Mouse (Mus musculus) lung, postnatal 36 days (tissue): Measurements from ENCODE around the gene Galnt10.

Source experiments
- DNase-seq: peaks from one replicate; pipeline ENCODE4 v3.0.0; 2022; ENCODE audit warnings: mixed read lengths

Gene Galnt10

GRCm38 (mm10) chr11:57645018-57645559, at the start of gene Galnt10:
Gene Galnt10 (plus strand): TSS chr11:57645442.
- peak; percentile 92 for DNase-seq

GRCm38 (mm10) chr11:57595899-57596298, 49.3 kb upstream of the Galnt10 start:
- DNase-seq, result no peak

DNA sequence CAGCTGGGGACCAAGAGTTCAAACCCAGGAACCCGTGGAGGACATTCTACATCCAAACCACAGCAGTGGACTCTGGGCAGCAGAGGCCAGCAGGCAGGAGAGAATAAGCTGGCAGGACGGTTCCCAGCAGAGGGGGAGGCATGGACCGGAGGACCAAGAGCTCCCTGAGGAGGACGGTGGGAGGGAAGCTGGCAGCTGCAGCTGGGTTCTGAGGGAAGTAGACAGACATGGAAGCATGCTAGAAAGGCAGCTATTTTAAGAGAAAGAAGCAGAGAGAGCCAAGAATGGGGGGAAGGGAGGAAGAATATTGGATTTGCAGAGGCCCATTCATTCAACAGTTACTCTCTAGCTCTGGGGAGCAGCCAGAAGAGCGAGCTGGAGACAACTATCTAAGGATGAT, 47.1 kb upstream of the Galnt10 start:
- DNase-seq, result no peak

DNA sequence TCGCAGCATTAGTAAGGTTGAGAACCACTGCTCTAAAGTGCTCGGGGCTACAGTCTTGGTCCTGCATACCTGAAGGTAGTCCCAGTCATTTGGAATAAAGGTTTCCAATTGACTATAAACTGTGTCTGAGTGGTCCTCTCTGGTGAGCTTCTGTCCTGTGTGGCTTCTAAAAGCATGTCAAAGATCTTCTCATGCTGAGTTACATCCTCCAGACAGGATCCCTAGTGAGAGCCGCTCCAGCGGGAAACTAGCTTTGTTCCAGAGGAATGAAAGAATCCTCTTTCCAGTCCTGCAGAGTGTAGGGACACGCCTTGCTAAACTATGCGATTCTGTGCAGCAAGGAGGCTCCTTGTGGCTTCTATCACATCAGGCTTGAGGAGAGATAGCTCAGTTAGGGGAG, 45.9 kb upstream of the Galnt10 start:
- DNase-seq, result no peak

DNA sequence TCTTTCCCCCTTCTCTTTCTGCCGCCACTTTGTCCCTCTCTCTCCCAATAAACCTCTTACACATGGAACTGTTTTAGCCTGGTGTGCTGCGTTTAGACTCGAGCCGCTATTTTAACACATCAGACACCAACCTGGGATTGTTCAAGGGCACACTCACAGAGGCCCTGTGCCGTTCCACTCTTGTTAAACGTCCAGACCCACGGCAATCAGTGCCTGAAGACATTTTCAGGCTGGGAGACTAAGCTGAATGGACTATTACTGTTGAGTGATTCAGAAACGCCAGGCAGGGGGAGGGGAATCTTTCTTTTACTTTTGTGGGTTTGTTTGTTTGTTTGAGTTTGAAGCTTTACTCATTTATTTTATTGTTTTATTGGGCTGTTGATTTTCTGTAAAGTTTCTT, 45.1 kb upstream of the Galnt10 start:
- no peak for DNase-seq

DNA sequence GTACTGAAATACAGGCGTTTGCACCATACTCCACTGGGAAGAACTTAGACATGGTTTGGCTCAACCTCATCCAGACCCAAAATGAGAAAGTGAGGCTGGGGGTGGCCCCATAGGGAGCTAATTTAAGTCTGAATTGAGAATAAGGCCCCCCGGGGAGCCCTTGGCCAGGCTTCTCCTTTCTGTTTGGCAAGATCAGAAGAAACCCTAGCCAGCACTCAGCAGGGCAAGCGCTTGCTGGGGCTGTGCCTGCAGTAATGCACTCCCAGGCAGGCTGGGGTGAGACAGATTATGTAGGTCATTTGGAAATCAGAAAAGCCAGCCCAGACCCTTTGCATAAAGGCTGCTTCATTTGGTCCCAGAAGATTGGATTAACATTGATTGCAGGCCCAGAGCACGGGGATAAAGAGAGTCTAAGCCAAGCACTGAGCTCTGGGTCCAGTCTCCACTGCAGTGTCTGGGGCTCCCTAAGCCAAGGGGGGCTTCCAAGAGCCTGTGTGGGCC, 44.6 kb upstream of the Galnt10 start:
- DNase-seq, result no peak

DNA sequence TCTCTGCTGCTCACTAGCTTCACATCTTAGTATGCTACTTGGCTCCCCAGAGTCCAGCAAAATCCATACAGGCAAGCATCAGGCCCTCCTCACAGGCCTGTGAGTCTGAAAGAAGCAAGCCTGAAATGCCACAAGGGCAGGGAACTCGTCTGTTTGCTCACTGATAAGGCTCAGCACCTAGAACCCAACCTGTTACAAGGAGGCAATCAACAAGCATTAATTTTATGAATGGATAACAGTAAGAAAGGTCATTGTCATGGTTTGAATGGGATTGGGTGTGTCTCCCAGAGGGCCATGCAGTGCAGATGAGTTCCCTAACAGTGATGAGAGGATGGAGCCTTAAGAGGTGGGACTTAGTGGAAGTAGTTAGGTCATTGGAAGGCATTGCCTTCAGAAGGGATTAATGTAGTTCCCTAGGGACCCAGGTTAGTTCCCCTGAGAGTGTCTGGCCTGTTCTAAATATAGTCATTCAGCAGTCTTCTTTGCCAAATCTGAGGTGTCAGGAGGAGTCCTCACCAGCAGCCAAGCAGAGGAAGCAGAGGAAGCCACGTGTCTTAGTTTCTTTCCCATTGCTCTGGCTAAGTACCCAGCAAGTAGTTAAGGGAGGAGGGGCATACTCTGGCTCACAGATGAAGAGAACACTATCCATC, 43.3 kb upstream of the Galnt10 start:
- no peak for DNase-seq

- no peak for DNase-seq
Observed at GRCm38 (mm10) chr11:57605086-57605485, 40.2 kb upstream of the Galnt10 start.

GRCm38 (mm10) chr11:57605660-57606059, 39.6 kb upstream of the Galnt10 start:
- DNase-seq, result no peak

GRCm38 (mm10) chr11:57614502-57614901, 30.7 kb upstream of the Galnt10 start:
- DNase-seq, result peak; percentile 25

GRCm38 (mm10) chr11:57615286-57615685, 30.0 kb upstream of the Galnt10 start:
- peak; percentile 44 for DNase-seq

GRCm38 (mm10) chr11:57615871-57616270, 29.4 kb upstream of the Galnt10 start:
- DNase-seq, result no peak

DNA sequence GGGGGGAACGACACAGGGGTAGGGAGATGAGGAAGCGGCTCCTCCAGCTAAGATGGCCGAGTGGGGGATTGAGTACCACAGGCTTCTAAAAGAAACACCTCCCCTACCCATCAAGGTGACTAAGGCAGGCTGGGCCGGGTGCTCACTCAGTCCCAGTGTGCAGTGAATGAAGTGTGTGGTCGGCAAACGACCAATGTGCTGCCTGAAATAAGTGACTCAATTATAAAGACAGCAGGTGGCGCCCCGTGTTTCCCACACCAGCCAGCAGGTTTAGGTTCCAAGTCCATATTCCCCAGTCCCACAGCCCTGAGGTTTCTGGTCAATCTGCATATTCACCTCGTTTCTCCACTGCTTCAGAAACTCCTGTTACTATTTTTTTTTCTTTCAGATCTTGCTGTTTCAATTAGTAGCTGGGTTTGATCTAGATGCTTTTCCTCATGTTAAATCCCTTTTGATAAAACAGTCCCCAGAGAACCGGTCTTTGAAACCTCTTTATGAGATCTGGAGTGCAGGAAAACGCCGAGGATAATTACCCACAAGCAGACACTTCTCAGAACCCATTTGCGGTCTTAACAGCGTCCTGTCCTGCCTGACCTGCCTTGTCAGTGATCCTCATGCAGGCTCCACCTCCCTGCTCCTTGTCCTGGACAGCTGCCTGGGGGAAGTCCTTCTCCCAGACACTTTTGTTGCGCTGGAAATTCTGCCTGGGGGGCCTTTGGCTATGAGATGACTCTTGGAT, 27.5 kb upstream of the Galnt10 start:
- peak; percentile 82 for DNase-seq

DNA sequence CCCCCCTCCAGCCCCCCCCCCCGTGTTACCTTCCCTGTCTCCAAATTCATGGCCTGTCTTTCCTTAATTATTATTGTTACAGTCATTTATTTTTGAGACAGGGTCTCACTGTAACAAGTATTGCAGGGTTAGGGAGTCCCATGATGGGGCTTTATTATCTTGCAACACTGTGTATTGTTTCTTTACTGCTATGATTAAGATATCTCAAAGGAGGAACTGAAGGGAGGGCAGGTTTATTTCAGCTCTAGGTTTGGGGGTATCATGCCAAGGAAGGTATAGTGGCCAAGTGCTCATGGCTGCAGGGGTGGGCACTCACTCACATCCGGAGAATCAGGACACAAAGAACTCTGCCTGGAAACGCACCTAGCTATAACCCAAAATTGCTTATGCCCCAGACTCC, 23.8 kb upstream of the Galnt10 start:
- DNase-seq, result no peak

DNA sequence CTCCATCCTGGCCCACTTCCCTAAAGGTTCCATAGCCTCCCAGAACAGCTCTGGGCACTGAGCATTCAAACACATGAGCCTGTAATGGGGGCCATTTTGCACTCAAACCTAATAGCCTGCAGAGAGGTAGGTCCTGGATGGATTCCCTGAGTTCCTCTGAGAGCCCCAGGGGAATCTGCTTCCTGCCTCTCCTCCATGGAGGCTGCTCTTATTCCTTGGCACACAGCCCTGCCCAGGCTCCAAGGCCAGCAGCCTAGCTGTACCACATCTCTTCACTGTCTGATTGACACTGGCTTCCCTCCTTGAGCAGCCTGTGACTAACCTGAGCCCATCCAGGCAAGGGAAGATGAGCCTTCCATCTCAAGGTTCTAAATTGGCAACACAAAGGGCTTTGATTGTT, 23.4 kb upstream of the Galnt10 start:
- no peak for DNase-seq

- no peak for DNase-seq
Observed at GRCm38 (mm10) chr11:57624490-57624893, 20.8 kb upstream of the Galnt10 start.

DNA sequence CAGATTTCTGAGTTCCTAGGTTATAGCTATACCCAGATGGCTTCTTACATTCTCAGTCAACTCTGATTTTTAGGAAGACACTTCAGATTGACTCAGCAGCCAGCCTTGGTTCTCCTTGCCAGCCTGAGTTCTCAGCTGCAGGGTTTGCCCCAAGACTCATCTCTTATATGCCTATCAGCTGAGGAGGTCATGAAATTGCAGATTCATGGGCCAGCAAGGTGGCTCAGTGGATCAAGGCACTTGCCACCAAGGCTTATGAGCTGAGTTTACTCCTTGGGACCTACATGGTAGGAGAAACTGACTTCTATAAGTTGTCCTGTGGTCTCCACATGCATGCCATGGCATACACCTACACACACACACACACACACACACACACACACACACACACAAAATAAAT, 19.8 kb upstream of the Galnt10 start:
- DNase-seq, result no peak

DNA sequence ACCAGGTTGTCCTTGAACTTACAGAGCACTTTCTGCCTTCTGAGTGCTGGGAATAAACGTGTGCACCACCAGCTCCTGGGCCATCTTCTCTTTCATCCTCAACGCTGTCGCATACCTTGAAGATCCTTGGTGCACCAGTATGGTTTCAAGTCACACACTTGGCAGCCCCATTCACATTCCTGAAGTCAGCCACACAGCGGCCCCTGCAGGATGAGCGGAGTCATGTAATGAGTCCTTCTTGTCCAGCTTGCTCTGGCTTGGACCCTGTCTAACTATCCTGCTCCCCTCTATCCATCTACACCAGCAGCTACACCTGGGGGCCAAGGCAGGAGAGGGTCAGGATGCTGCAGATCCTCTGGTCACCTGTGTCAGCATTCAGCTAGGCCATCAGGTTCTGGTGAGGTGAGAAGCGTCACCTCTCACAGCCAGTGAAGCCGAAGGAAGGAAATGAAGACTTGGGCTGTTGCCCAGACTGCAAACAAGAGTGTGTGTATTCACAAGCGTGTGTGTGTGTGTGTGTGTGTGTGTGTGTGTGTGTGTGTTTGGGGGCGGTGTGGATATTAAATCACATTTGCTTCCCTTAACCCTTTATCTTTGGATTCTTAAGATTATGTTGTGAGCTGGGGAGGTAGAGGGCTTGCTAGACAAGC, 18.0 kb upstream of the Galnt10 start:
- peak; percentile 74 for DNase-seq

DNA sequence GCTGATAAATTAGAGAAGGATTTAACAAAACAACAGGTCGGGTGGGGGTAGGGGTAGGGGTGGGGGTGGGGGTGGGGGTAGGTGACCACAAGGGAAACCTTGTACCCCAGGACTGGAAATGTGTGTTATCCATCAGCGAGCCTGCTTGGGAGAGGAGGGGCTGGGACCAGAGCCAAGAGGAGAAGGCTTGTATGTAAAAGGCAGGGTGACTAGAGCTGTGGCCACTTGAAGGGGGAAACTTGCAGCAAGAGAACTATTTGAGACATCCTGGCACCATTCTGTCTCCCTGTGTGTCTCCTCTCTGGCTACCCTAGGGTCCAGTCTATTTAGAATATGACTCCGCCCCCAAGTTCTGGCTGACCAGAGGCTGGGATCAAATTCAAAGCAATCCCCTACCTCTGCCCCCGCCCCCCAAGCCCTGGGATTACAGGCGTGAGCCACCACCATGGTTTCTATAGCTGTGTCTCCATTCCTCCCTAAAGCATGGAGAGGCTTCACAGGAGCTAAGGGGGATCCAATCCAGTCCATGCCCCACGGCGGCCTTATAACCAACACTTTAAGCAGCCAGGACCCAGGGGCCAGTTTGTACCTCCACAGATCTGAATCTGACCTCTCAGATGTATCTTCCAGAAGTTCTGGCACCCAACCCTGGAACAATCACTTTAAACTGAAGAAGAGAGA, 13.3 kb upstream of the Galnt10 start:
- DNase-seq, result no peak

DNA sequence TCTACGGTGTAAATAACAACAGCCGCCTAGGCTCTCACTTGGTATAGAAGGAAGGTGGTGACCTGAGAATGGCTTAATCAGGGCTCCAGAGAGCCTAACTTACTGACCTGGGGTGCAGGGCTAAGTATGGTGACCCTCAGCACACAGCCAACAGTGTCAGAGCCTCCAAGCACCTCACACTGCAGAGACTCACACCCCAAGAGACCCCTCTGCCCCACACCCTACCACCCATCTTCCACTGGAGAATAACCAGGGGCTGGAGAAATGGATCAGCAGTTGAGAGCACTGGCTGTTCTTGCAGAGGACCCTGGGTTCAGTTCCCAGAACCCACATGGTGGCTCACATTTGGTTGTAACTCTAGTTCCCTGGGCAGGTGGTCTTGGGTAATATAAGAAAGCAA, 12.2 kb upstream of the Galnt10 start:
- DNase-seq, result no peak

- no peak for DNase-seq
Observed at GRCm38 (mm10) chr11:57633975-57634585, 11.2 kb upstream of the Galnt10 start.

DNA sequence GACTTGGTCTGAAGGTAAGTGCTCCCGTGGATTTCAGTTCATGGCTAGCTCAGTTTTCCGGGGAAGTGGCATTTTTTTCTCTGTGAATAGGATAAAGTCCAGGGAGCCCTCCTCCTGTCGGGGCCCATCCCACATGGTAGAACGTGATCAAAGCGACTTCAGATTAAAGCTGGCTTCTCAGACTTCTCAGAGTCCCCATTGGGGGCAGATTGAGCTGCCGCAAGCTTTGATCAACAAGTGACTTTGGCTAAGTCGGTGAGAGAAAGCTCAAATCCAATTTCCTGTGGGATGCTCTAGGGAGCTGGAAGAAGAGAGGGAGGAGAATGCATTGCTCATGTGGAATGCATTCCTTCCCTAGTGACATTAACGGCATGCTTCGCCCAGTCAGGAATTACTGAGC, 10.1 kb upstream of the Galnt10 start:
- DNase-seq, result no peak

DNA sequence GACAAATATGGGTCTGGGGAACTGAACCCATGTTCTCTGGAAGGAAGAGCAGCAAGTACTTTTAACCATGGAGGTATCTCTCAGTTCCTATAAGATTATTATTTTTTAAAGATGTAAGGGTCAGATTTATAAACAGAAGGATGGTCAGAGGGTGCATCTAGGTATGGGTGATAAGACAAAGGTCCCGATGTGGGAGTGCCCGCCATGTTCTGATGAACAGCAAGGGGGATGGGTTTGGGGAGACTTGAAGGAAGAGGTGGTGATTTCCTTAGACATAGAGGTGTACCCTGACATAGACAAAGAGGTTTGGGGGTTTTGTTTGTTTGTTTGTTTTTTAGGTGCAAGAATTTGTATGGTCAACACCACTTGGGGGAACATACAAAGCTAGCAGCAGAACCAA, 1.6 kb upstream of the Galnt10 start:
- DNase-seq, result no peak
